In genomic region chr1:97657201-97657600, GRCm38 (mm10) we compare ENCODE assay signal across 14 mouse cellular contexts. TPM values are rescaled to one million over a fixed set of nuclear protein-coding genes. Genes with fewer than 3 reads are reported as not detected.
DNase-seq lines count a peak whose midpoint lies in the region; ATAC-seq and TF ChIP-seq lines count a peak whose summit lies in the region.
"Had no signal": no experiment of that assay in that cellular context is flagged by ENCODE, and none has a peak within 500 bp of the region (broad histone marks: within the 10 kb centered on the region; RNA-seq: fewer than 3 reads in every experiment).

No protein-coding gene starts in this region.

- 85% methylated on average over 2 of the region's 2 CpGs for WGBS in forebrain, embryonic 12.5 days
- WGBS in forebrain, embryonic 16.5 days: 71% methylated on average over 2 of the region's 2 CpGs

- intact Hi-C loops in left cerebral cortex, adult 2 months (cut with DNase I): no loop called here

- no peak overlapping the region for H3K9ac ChIP-seq in forebrain, embryonic 12.5 days
- no peak overlapping the region for H3K9ac ChIP-seq in forebrain, embryonic 16.5 days (replicated peaks; ENCODE audit: low read depth, low read length)
- H3K9ac ChIP-seq: lung, embryonic 15.5 days had no signal

- H3K9me3 ChIP-seq in forebrain, embryonic 12.5 days: no peaks in the 10 kb centered on the region
- no peaks in the 10 kb centered on the region for H3K9me3 ChIP-seq in forebrain, embryonic 16.5 days (ENCODE audit: control insufficient read depth, low read length)
- H3K9me3 ChIP-seq: lung, embryonic 15.5 days had no signal

- TF ChIP-seq CTCF in left cerebral cortex, adult 2 months (IDR thresholded peaks at IDR 0.05): no peak

- H3K4me1 ChIP-seq in forebrain, embryonic 12.5 days: peaks cover 67% of the 10 kb centered on the region
- peaks cover 40% of the 10 kb centered on the region for H3K4me1 ChIP-seq in forebrain, embryonic 16.5 days (replicated peaks; ENCODE audit: control insufficient read depth, insufficient read depth, low read length)

- no peak overlapping the region for H3K27ac ChIP-seq in forebrain, embryonic 12.5 days
- no peak overlapping the region for H3K27ac ChIP-seq in forebrain, embryonic 16.5 days (ENCODE audit: low read length)
- peak overlapping the region; percentile 22 for H3K27ac ChIP-seq in left cerebral cortex, adult 2 months
- H3K27ac ChIP-seq: heart, adult 2 months; lung, embryonic 15.5 days had no signal

- peak overlapping the region; percentile 8; the same call in 1 of the 2 replicates for H3K4me2 ChIP-seq in forebrain, embryonic 12.5 days
- H3K4me2 ChIP-seq in forebrain, embryonic 16.5 days (ENCODE audit: low read length): no peak overlapping the region
- H3K4me2 ChIP-seq: lung, embryonic 15.5 days had no signal

- no peaks in the 10 kb centered on the region for H3K27me3 ChIP-seq in forebrain, embryonic 12.5 days
- H3K27me3 ChIP-seq in forebrain, embryonic 16.5 days (replicated peaks; ENCODE audit: control insufficient read depth, insufficient read depth, low read length): no peaks in the 10 kb centered on the region
- H3K27me3 ChIP-seq: lung, embryonic 15.5 days had no signal

- no peak overlapping the region for H3K4me3 ChIP-seq in forebrain, embryonic 12.5 days (replicated peaks)
- no peak overlapping the region for H3K4me3 ChIP-seq in forebrain, embryonic 16.5 days (replicated peaks; ENCODE audit: low read length)
- peak overlapping the region; percentile 98 for H3K4me3 ChIP-seq in left cerebral cortex, adult 2 months
- H3K4me3 ChIP-seq: heart, adult 2 months; lung, embryonic 15.5 days had no signal

- DNase-seq in left cerebral cortex, adult 2 months (ENCODE audit: extremely low spot score in 1 of 2, low spot score in 2 of 2): no peak
- no peak for DNase-seq in left cerebral cortex, adult 11 months (ENCODE audit: low spot score)
- peak; percentile 15 for DNase-seq in 3134 (ENCODE audit: extremely low read depth, insufficient read length, low spot score)
- DNase-seq in kidney, postnatal 36 days: peak; percentile 43 to 69
- no peak for DNase-seq in ovary, postnatal 36 days (ENCODE audit: low spot score)
- DNase-seq in embryo, embryonic 10.5 days (ENCODE audit: low spot score): no peak
- DNase-seq: adrenal gland, postnatal 36 days; cerebellum, adult 11 months; heart, adult 2 months; right cerebral cortex, postnatal 14 days; thymus, adult 18-20 months had no signal

- H3K36me3 ChIP-seq in forebrain, embryonic 12.5 days (replicated peaks): no peaks in the 10 kb centered on the region
- H3K36me3 ChIP-seq in forebrain, embryonic 16.5 days (ENCODE audit: control insufficient read depth, insufficient read depth): no peaks in the 10 kb centered on the region
- H3K36me3 ChIP-seq: lung, embryonic 15.5 days had no signal

- no peak for ATAC-seq in forebrain, embryonic 12.5 days (ENCODE audit: low FRiP score)
- no peak for ATAC-seq in forebrain, embryonic 16.5 days

RNA-seq across cellular contexts. Expression of gene D1Ertd622e, which starts 4.7 kb away (rescaled TPM):
- 44.1 and 52.2 TPM in 2 replicates for polyA plus RNA-seq in forebrain, embryonic 12.5 days (2016; fragmentation: Nextera tagmentation; extraction: Ambion mirVana)
- 64.9 and 65.6 TPM in 2 replicates for polyA plus RNA-seq in forebrain, embryonic 16.5 days (2015; fragmentation: Nextera tagmentation; extraction: Ambion mirVana)
- 10 to 100 TPM; 70.4 to 84.7 TPM for total RNA-seq in left cerebral cortex, adult 2 months (2021)

Comparison
In these comparisons a context has a peak if more than half of its experiments do, and no peak if none do; other contexts are left out.
1. DNase-seq: peak in 3134 (single experiment) and kidney, postnatal 36 days (2 of 2); none in left cerebral cortex, adult 2 months (0 of 2), left cerebral cortex, adult 11 months (single experiment), ovary, postnatal 36 days (single experiment) and embryo, embryonic 10.5 days (single experiment).